Mouse (Mus musculus) hindbrain, embryonic 15.5 days (tissue): ENCODE results near the gene Bcl7c. TPM values are rescaled to one million over a fixed set of nuclear protein-coding genes. Genes with fewer than 3 reads are reported as not detected.
A peak's percentile ranks its signal among the peaks of the same experiment; 100 is the strongest.
"Not testable (repeated sequence)": the region's sequence is repeated elsewhere in the genome, so short reads cannot be mapped to it uniquely, and the experiment has no call there.

Experiments used
- ATAC-seq: fragments of 200-750 bp; cut with Nextera tagmentation; 2 replicates; pipeline ENCODE4 v1.8.0; 2017; ENCODE audit warnings: low read depth, moderate number of reproducible peaks, moderate TSS enrichment; ENCODE audit not compliant: low FRiP score
- H3K27ac ChIP-seq: fragments of 300-500 bp; sonication (generic); replicated peaks from 2 replicates; pipeline ENCODE4 v1.5.1; 2015; ENCODE audit warnings: mild to moderate bottlenecking, inconsistent platforms
- H3K27me3 ChIP-seq: fragments of 300-500 bp; sonication (generic); 2 replicates; pipeline ENCODE4 v1.6.1; 2015; ENCODE audit warnings: control low read depth, inconsistent platforms
- H3K36me3 ChIP-seq: fragments of 300-500 bp; sonication (generic); 2 replicates; pipeline ENCODE4 v1.6.1; 2015; ENCODE audit warnings: control low read depth, inconsistent platforms
- H3K4me1 ChIP-seq: fragments of 300-500 bp; sonication (generic); replicated peaks from 2 replicates; pipeline ENCODE4 v1.6.1; 2015; ENCODE audit warnings: control low read depth, inconsistent platforms
- H3K4me2 ChIP-seq: fragments of 300-500 bp; sonication (generic); 2 replicates; pipeline ENCODE4 v1.6.1; 2015; ENCODE audit warnings: moderate library complexity, mild to moderate bottlenecking, inconsistent platforms
- H3K4me3 ChIP-seq: fragments of 300-500 bp; sonication (generic); 2 replicates; pipeline ENCODE4 v1.5.1; 2015; ENCODE audit warnings: mild to moderate bottlenecking, inconsistent platforms
- H3K9ac ChIP-seq: fragments of 300-500 bp; sonication (generic); 2 replicates; pipeline ENCODE4 v1.6.1; 2015; ENCODE audit warnings: inconsistent platforms
- H3K9me3 ChIP-seq: fragments of 300-500 bp; sonication (generic); 2 replicates; pipeline ENCODE4 v1.6.1; 2016; ENCODE audit warnings: control low read depth, inconsistent platforms
- whole genome bisulfite sequencing: fragments of 180-500 bp; shearing (Covaris S2); methylation state at CpG from one replicate; pipeline ENCODE4 v1.1.7; 2015; 5-methylcytosine and 5-hydroxymethylcytosine counted together
- polyA plus RNA-seq: library from polyadenylated mRNA; unstranded; fragments of >200 nt; fragmentation: Nextera tagmentation; extraction: Ambion mirVana; gene quantifications from 2 replicates; pipeline ENCODE4 v1.2.1, GENCODE M21; 2015

The Bcl7c gene
- polyA plus RNA-seq, 1 experiment from 2014 or later: 53.2 TPM

DNA sequence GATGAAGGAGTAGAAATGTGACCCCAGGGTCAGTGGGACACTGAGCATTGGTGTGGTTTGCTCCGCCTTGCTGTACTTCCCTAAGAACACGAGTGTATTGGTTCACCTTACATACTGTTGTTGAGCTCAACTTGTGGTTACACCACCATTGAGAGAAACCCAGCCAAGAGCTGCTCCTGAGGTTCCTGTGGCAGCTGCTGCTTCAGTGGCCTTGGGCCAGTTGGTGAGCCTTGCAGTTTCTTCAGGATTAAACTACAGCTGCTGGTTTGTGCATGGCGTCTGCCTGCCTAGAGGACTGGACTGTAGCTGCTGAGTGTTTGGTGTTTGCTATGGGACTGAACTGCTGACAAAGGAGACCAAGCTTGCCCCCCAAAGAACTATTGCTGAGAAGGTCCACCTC lies 2.7 kb upstream of the Bcl7c start:
- Histone ChIP-seq H3K4me2 (no peak overlapping the region), H3K27ac (no peak overlapping the region), H3K9me3 (no peaks in the 10 kb centered on the region), H3K4me3 (no peak overlapping the region), H3K36me3 (peaks cover 2% of the 10 kb centered on the region; the same call in 1 of the 2 replicates), H3K9ac (no peak overlapping the region), H3K27me3 (no peaks in the 10 kb centered on the region), H3K4me1 (peaks cover 32% of the 10 kb centered on the region)
- 72% methylated on average over 3 of the region's 3 CpGs for WGBS
- ATAC-seq: no peak

- no peaks in the 10 kb centered on the region for H3K27me3 ChIP-seq
- H3K4me3 ChIP-seq: no peak overlapping the region
- H3K36me3 ChIP-seq: peaks cover 6% of the 10 kb centered on the region; the same call in 1 of the 2 replicates
- H3K9me3 ChIP-seq: no peaks in the 10 kb centered on the region
- no peak overlapping the region for H3K27ac ChIP-seq
- WGBS: 91% methylated on average over 3 of the region's 3 CpGs
- no peak overlapping the region for H3K9ac ChIP-seq
- peaks cover 32% of the 10 kb centered on the region for H3K4me1 ChIP-seq
- ATAC-seq: no peak
- no peak overlapping the region for H3K4me2 ChIP-seq
Measured at GRCm38 (mm10) chr7:127711031-127711430, 2.3 kb upstream of the Bcl7c start.

GRCm38 (mm10) chr7:127709261-127709979 lies 687 bp upstream of the Bcl7c start:
- peaks cover 32% of the 10 kb centered on the region for H3K4me1 ChIP-seq
- H3K4me2 ChIP-seq: peak overlapping the region; percentile 74
- H3K9ac ChIP-seq: peak overlapping the region; percentile 61; the same call in 1 of the 2 replicates
- ATAC-seq: no peak
- H3K4me3 ChIP-seq: peak overlapping the region; percentile 61
- H3K36me3 ChIP-seq: peaks cover 18% of the 10 kb centered on the region; the same call in 1 of the 2 replicates
- no peaks in the 10 kb centered on the region for H3K27me3 ChIP-seq
- 84% methylated on average over 5 of the region's 5 CpGs for WGBS
- H3K27ac ChIP-seq: peak overlapping the region; percentile 90
- no peaks in the 10 kb centered on the region for H3K9me3 ChIP-seq

- peaks cover 28% of the 10 kb centered on the region for H3K4me1 ChIP-seq
- H3K27me3 ChIP-seq: no peaks in the 10 kb centered on the region
- H3K4me3 ChIP-seq: peak overlapping the region; percentile 61
- peak overlapping the region; percentile 74 for H3K4me2 ChIP-seq
- H3K36me3 ChIP-seq: peaks cover 28% of the 10 kb centered on the region
- H3K27ac ChIP-seq: peak overlapping the region; percentile 90
- no peaks in the 10 kb centered on the region for H3K9me3 ChIP-seq
- peak; percentile 9; the same call in 1 of the 2 replicates for ATAC-seq
- WGBS: 1% methylated on average over 5 of the region's 5 CpGs
- peak overlapping the region; percentile 61 for H3K9ac ChIP-seq
Measured at GRCm38 (mm10) chr7:127707957-127708206, 851 bp downstream of the Bcl7c start.

GRCm38 (mm10) chr7:127707045-127707956 lies 1.4 kb downstream of the Bcl7c start:
- 32% methylated on average over 22 of the region's 22 CpGs for WGBS
- peak overlapping the region; percentile 61 for H3K9ac ChIP-seq

GRCm38 (mm10) chr7:127705706-127706105 lies 3.0 kb downstream of the Bcl7c start:
- no peak for ATAC-seq
- Histone ChIP-seq H3K27ac (no peak overlapping the region), H3K9me3 (no peaks in the 10 kb centered on the region), H3K36me3 (peaks cover 36% of the 10 kb centered on the region), H3K4me1 (peaks cover 20% of the 10 kb centered on the region), H3K4me3 (no peak overlapping the region), H3K27me3 (no peaks in the 10 kb centered on the region), H3K4me2 (no peak overlapping the region), H3K9ac (no peak overlapping the region)
- WGBS: 70% methylated on average over 4 of the region's 4 CpGs

More at GRCm38 (mm10) chr7:127707045-127707956, 1.4 kb downstream of the Bcl7c start:
- peak overlapping the region; percentile 61 for H3K4me3 ChIP-seq
- peaks cover 22% of the 10 kb centered on the region for H3K4me1 ChIP-seq
- 0 out of 2 replicates have a peak, but pooled peaks have one; percentile 2 for ATAC-seq
- H3K4me2 ChIP-seq: peak overlapping the region; percentile 74
- peaks cover 30% of the 10 kb centered on the region for H3K36me3 ChIP-seq
- H3K27me3 ChIP-seq: no peaks in the 10 kb centered on the region
- no peaks in the 10 kb centered on the region for H3K9me3 ChIP-seq
- H3K27ac ChIP-seq: peak overlapping the region; percentile 90

DNA sequence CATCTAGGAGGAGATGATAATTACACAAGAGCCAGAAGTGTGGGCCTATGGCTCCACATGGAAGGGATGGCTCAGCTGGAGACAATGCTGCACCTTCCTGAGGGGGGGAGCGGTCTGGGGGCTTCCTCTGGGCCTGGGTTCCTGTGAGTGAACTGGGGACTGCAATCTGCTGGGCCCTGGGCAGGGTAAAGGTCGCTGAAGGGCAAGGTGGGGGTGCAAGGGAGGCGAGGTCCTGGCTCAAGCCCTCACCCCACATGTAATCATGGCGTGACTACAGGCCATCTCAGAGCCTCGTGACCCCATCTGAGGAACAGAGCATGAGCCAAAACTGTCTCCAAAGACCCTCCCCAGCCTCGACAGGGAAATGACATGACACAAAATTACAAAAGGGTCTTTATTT lies 4.1 kb downstream of the Bcl7c start:
- no peaks in the 10 kb centered on the region for H3K27me3 ChIP-seq
- no peak overlapping the region for H3K4me2 ChIP-seq
- no peaks in the 10 kb centered on the region for H3K9me3 ChIP-seq
- H3K4me1 ChIP-seq: peaks cover 20% of the 10 kb centered on the region
- H3K36me3 ChIP-seq: peaks cover 46% of the 10 kb centered on the region
- H3K27ac ChIP-seq: no peak overlapping the region
- no peak overlapping the region for H3K4me3 ChIP-seq
- 74% methylated on average over 6 of the region's 6 CpGs for WGBS
- H3K9ac ChIP-seq: no peak overlapping the region
- no peak for ATAC-seq

- Histone ChIP-seq H3K27ac (no peak overlapping the region), H3K9ac (no peak overlapping the region), H3K4me3 (no peak overlapping the region), H3K27me3 (no peaks in the 10 kb centered on the region), H3K4me2 (no peak overlapping the region), H3K4me1 (peaks cover 13% of the 10 kb centered on the region), H3K36me3 (peaks cover 50% of the 10 kb centered on the region), H3K9me3 (no peaks in the 10 kb centered on the region)
- 94% methylated on average over 8 of the region's 8 CpGs for WGBS
- no peak for ATAC-seq
Measured at GRCm38 (mm10) chr7:127703561-127704178, 5.1 kb downstream of the Bcl7c start.

GRCm38 (mm10) chr7:127700712-127701331 lies 7.9 kb downstream of the Bcl7c start:
- Histone ChIP-seq H3K4me2 (no peak overlapping the region), H3K4me1 (no peaks in the 10 kb centered on the region), H3K4me3 (no peak overlapping the region), H3K9ac (no peak overlapping the region), H3K27ac (no peak overlapping the region), H3K27me3 (no peaks in the 10 kb centered on the region), H3K36me3 (peaks cover 50% of the 10 kb centered on the region), H3K9me3 (no peaks in the 10 kb centered on the region)
- ATAC-seq: no peak
- WGBS: 91% methylated on average over 3 of the region's 3 CpGs

DNA sequence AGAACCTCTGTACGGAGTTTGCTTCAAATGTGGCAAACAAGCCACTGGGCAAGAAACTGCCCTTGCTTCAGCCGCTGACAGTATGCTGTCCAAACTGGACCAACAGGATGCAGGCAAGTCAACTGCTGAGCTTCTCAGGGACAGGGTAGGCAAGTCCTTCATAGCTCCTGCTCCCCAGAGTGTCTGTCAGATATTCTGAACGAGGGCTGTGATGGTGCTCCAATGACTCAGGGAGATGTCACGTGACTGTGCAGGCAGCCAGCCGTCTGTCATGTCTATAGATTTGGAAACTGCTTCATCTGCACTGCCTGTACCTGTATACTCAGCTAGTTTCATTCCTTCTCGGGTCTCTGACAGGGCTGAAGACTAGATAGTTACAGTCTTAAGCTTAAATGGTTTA lies 9.7 kb downstream of the Bcl7c start:
- H3K4me1 ChIP-seq: no peaks in the 10 kb centered on the region
- H3K36me3 ChIP-seq: peaks cover 40% of the 10 kb centered on the region

DNA sequence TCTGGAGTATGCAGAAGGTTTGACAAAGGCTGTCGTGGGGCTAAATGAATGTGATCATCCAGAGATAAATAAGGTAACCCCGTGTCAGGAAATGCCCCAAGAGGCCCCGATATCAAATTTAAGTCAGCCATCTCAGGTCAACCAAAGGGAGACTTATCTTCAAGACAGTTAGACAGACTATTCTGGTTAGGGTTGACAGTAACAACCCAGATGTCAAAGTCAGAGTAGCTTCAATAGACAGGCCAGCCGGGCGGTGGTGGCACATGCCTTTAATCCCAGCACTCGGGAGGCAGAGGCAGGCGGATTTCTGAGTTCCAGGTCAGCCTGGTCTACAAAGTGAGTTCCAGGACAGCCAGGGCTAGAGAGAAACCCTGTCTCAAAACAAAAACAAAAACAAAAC lies 15.0 kb downstream of the Bcl7c start:
- H3K27ac ChIP-seq, H3K4me1 ChIP-seq, H3K4me3 ChIP-seq, ATAC-seq, H3K9me3 ChIP-seq, H3K9ac ChIP-seq, H3K27me3 ChIP-seq, H3K4me2 ChIP-seq: not testable (repeated sequence)
- H3K36me3 ChIP-seq: peaks cover 11% of the 10 kb centered on the region
- 93% methylated on average over 7 of the region's 7 CpGs for WGBS

More for the DNA sequence above, 9.7 kb downstream of the Bcl7c start:
- H3K9ac ChIP-seq: no peak overlapping the region
- WGBS: 86% methylated on average over 6 of the region's 6 CpGs
- H3K27ac ChIP-seq: no peak overlapping the region
- no peak overlapping the region for H3K4me3 ChIP-seq
- no peak for ATAC-seq
- H3K9me3 ChIP-seq: no peaks in the 10 kb centered on the region
- H3K27me3 ChIP-seq: no peaks in the 10 kb centered on the region
- H3K4me2 ChIP-seq: no peak overlapping the region
